8 mouse cellular contexts compared by ENCODE assay signal in genomic region chr3:109027515-109027987, GRCm38 (mm10). TPM values are rescaled to one million over a fixed set of nuclear protein-coding genes. Genes with fewer than 3 reads are reported as not detected.
A peak's percentile ranks its signal among the peaks of the same experiment; 100 is the strongest.
DNase-seq lines count a peak whose midpoint lies in the region; ATAC-seq and TF ChIP-seq lines count a peak whose summit lies in the region.

TSS of gene Fam102b (minus strand) at chr3:109027607.

- peak within 1 kb of the TSS; percentile 74 for H3K9ac ChIP-seq in ES-E14 (ENCODE audit: insufficient read depth, low read depth, low read length, poor library complexity, severe bottlenecking)
- peak within 1 kb of the TSS; percentile 83 for H3K9ac ChIP-seq in forebrain, embryonic 14.5 days (ENCODE audit: low read length)
- peak within 1 kb of the TSS; percentile 81 for H3K9ac ChIP-seq in neural tube, embryonic 15.5 days (replicated peaks)

- no peaks in the 10 kb centered on the region for H3K36me3 ChIP-seq in ES-E14 (ENCODE audit: control insufficient read depth, insufficient read depth, low read length, poor library complexity, severe bottlenecking)
- H3K36me3 ChIP-seq in forebrain, embryonic 14.5 days (ENCODE audit: control insufficient read depth, insufficient read depth, low read length) = no peaks in the 10 kb centered on the region
- no peaks in the 10 kb centered on the region for H3K36me3 ChIP-seq in neural tube, embryonic 15.5 days

- peak within 1 kb of the TSS; percentile 59 to 74 for H3K4me3 ChIP-seq in ES-E14 (ENCODE audit: insufficient read depth in 1 of 2, low read depth in 1 of 2, low read length in 2 of 2, poor library complexity in 1 of 2, severe bottlenecking in 1 of 2)
- peak within 1 kb of the TSS; percentile 63 for H3K4me3 ChIP-seq in forebrain, embryonic 14.5 days (ENCODE audit: low read depth, low read length)
- H3K4me3 ChIP-seq in lung, adult 2 months (replicated peaks; ENCODE audit: extremely low read depth, low read depth, low read length) = peak within 1 kb of the TSS; percentile 71
- peak within 1 kb of the TSS; percentile 76 for H3K4me3 ChIP-seq in neural tube, embryonic 15.5 days (replicated peaks)

- no peak for TF ChIP-seq POLR2A in lung, adult 2 months (IDR thresholded peaks at IDR 0.05; ENCODE audit: borderline replicate concordance, extremely low read depth, low read depth, low read length)

- peak within 1 kb of the TSS; percentile 75 for H3K4me2 ChIP-seq in forebrain, embryonic 14.5 days (ENCODE audit: low read length)
- H3K4me2 ChIP-seq in neural tube, embryonic 15.5 days = peak within 1 kb of the TSS; percentile 70

- H3K9me3 ChIP-seq in ES-E14 (ENCODE audit: control insufficient read depth, insufficient read depth, low read depth, low read length) = no peaks in the 10 kb centered on the region
- no peaks in the 10 kb centered on the region for H3K9me3 ChIP-seq in forebrain, embryonic 14.5 days (replicated peaks; ENCODE audit: control insufficient read depth, low read length)
- H3K9me3 ChIP-seq in neural tube, embryonic 15.5 days (replicated peaks) = no peaks in the 10 kb centered on the region

- no peaks in the 10 kb centered on the region for H3K27me3 ChIP-seq in forebrain, embryonic 14.5 days (replicated peaks; ENCODE audit: control insufficient read depth, insufficient read depth, low read length)
- no peaks in the 10 kb centered on the region for H3K27me3 ChIP-seq in neural tube, embryonic 15.5 days (replicated peaks)

- DNase-seq in ES-E14 (ENCODE audit: low read depth, low spot score) = peak; percentile 62
- DNase-seq in cerebellum, adult 11 months = peak; percentile 82
- DNase-seq in forebrain, embryonic 14.5 days (ENCODE audit: low spot score) = peak; percentile 90
- peak; percentile 92 to 93 for DNase-seq in heart, postnatal 10 days
- DNase-seq in layer of hippocampus, adult 18-20 months (ENCODE audit: low spot score in 2 of 2) = peak; percentile 77 to 86
- DNase-seq in lung, adult 2 months = peak; percentile 84
- DNase-seq in testis, postnatal 10 days (ENCODE audit: low spot score) = peak; percentile 95

- no peak within 1 kb of the TSS for H3K27ac ChIP-seq in ES-E14 (ENCODE audit: insufficient read depth, low read depth, low read length, poor library complexity, severe bottlenecking)
- H3K27ac ChIP-seq in forebrain, embryonic 14.5 days (ENCODE audit: low read depth, low read length) = peak within 1 kb of the TSS; percentile 80
- peak within 1 kb of the TSS; percentile 86 for H3K27ac ChIP-seq in neural tube, embryonic 15.5 days (replicated peaks)

- H3K4me1 ChIP-seq in ES-E14 (ENCODE audit: control insufficient read depth in 2 of 2, insufficient read depth in 2 of 2, low read length in 2 of 2, poor library complexity in 1 of 2) = no peaks in the 10 kb centered on the region
- H3K4me1 ChIP-seq in forebrain, embryonic 14.5 days (ENCODE audit: control insufficient read depth, insufficient read depth, low read length) = peaks cover 19% of the 10 kb centered on the region
- peaks cover 13% of the 10 kb centered on the region for H3K4me1 ChIP-seq in lung, adult 2 months (ENCODE audit: control insufficient read depth, insufficient read depth, low read length)
- H3K4me1 ChIP-seq in neural tube, embryonic 15.5 days = peaks cover 32% of the 10 kb centered on the region

- peak; percentile 89 for ATAC-seq in forebrain, embryonic 14.5 days
- ATAC-seq in neural tube, embryonic 15.5 days (ENCODE audit: low FRiP score) = peak; percentile 92

- in situ Hi-C loops in ES-E14 (cut with MboI; ENCODE audit: low sequenced_read_pairs in 2 of 2, unreplicated experiment in 2 of 2) = no loop called here

- under 1% methylated on average over 24 of the region's 54 CpGs for WGBS in forebrain, embryonic 14.5 days
- WGBS in lung, adult 2 months = 0% methylated on average over 37 of the region's 54 CpGs
- WGBS in neural tube, embryonic 15.5 days = under 1% methylated on average over 36 of the region's 54 CpGs

- peak; percentile 29; the same call in 1 of the 2 replicates for TF ChIP-seq CTCF in lung, adult 2 months (IDR thresholded peaks at IDR 0.05; ENCODE audit: insufficient read depth, low read length)

- intact Hi-C loops in heart, postnatal 10 days (cut with DNase I) = loop anchor here (5.0 kb wide), 1 partner anchor 115 kb away; the partner anchor contains the start of gene Prpf38b

TF ChIP-seq in ES-E14, 5 proteins besides CTCF, POLR2A, EP300 and RAD21:
- TF ChIP-seq ZC3H11A (IDR thresholded peaks at IDR 0.05; ENCODE audit: borderline replicate concordance, low read depth, low read length) (no peak), ZNF384 (IDR thresholded peaks at IDR 0.05; ENCODE audit: low read depth, low read length) (0 out of 2 replicates have a peak, but pooled peaks have one; percentile 26)

RNA-seq across cellular contexts. Expression of gene Fam102b, which starts in this region (rescaled TPM):
- 3.3 and 7.5 TPM in 2 replicates for total RNA-seq in ES-E14 (2012; rRNA removed)
- 11.1 and 11.6 TPM in 2 replicates for polyA plus RNA-seq in forebrain, embryonic 14.5 days (2014; fragmentation: Nextera tagmentation; extraction: Ambion mirVana)
- 10 to 100 TPM; 21.9 to 23.1 TPM for total RNA-seq in heart, postnatal 10 days (2021)
- total RNA-seq in layer of hippocampus, adult 18-20 months (2021) = 10 to 100 TPM; 25.8 to 27.0 TPM
- polyA plus RNA-seq in lung, adult 2 months (2012; rRNA removed) = 7.5 and 10.7 TPM in 2 replicates
- polyA plus RNA-seq in neural tube, embryonic 15.5 days (2015; fragmentation: Nextera tagmentation; extraction: Ambion mirVana) = 14.8 and 22.2 TPM in 2 replicates
